Mouse (Mus musculus) telencephalon, adult 2 months (tissue): ENCODE measurements at regions not wholly inside any gene's neighbourhood (a gene's known extent, or its start where the extent isn't known, plus 50 kb on each side); places are given as distances from the start of the nearest gene placed in this dataset.

Experiments
- DNase-seq: peaks from one replicate; pipeline ENCODE4 v3.0.0-alpha.2; 2011; ENCODE audit warnings: low read depth, low spot score

DNA sequence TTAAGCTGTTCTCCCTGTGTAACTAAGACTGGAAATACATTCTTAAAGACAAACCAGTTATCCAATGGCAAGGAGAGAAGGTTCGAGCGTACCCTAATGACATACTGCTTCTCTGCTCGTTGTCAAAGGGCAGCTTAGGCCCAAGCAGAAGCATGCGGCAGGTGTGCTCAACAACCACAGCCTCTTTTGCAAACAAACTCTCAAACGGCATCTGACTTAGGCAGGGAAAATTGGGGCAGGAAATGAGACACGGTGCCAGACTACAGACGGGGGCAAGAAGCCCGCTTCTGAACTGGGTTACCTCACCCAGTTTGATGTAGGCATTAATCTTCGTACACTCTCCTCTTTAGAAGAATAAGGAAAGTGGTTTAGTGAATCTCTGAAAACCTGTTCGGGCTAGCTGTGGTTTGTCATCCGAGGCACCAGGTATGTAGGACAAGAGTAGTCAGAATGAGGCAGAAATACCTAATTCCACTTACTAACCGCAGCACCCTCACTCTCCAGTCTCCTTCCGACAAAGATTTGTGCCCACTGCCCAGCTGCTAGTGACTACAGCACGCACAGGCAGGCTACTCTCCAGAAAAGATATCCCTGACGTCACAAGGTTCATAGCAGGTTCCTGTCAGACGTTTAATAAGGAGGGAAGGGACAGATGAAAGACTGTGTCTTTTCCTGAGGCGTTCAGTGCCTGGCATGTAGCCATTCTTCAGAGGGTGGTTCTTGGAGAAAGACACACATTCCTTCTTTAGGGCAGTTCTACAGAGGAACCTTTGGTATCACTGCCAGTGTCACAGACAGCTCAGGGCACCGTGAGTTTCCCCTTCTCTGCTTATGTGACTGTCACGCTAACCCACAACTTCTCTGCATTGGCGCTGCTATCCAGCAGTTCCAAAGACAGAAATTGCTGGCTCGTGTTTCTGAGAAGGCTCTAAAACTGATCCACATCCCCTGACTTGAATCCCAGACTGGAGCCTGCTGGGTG, 175.8 kb downstream of the Tmx1 start:
- no peak for DNase-seq

DNA sequence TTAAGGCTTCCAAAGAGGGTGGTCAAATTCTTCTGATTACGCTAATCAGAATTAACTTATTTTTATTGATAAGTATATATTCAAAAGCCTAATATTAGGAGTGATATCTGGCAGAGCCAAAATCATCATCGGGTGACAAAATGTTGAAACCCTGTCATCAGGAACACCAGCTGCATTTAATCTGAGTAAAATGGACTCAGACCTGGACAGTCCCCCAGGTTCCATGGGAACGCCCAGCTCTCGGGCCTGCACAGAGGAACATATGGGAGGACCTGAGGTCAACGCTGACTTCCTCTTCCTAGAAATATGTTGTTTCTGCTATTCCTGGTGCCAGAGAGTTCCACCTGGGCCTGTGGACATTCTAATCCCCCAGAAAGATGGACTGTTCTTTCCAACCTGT, 176.5 kb downstream of the Tmx1 start:
- DNase-seq = no peak

DNA sequence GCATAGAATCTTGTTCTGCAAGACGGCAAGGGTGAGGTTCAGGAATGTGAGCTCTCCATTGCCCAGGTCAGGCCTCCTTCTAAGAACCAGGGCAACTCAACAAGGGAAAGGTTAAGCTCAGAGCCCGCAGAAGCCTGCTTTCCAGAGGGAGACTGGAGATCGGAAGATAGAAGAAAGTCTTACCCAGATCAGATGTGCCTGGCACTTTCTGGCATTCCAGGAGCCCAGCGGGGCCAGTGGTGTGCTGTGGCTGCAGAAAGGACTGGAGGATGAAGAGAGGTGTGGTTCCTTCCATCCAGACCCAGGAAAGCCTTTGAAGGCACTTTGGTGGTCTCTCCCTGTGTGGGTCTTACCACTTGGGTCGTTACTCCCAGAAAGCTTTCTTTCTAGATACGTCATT, 178.4 kb downstream of the Tmx1 start:
- DNase-seq = no peak

DNA sequence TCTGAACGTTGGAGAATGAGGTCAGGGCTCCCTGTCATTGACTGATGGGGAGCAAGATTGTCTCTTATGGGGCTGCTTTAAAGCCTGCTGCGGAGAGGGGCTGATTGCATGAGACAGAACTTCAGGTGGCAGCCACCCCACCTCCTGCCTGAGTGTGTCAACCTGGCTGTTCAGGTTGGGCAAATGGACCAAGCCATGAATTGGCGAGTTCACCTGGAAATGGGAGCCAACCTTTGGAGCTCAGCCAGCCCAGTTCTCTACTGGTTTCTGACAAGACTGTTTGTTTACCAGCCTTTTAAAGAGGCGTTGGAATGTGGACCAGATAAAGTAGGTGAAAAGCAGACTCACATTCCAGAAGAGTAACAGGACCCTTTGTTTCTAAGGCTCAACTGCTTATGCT, 180.3 kb downstream of the Tmx1 start:
- DNase-seq = no peak

DNA sequence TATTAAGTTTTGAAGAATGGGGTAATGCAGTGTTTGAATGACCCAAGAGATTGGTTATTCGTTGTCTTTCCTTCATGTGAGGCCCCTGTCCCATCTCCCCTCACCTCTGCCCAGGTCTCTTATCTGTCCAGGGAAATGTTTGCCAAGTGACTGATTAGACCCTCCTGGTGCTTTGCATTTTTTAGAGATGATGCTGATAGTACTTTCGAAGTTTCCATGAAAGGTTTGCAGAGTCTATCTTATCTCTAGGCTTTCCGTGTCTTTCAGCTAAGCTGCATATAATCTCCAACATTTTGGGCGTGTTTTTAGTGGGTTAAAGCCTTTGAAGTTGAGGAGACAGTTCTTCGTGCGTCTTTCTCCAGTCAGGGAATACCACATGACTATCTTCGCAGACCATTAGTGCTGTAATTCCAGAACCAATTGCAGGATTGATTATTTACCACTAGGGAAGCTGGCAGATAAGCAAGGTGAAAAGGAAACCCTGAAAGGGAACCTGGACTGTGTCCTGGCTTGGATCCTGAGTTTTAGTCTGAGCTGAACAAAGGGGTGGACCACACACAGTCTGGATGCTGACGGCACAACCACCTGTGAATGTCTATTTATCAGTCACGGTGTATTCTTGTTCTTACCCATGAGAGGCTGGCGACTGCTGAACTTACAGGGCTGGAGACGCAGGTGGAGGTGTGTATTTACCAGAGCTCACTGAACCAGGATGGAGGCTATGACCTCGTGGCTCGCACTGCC, 180.9 kb downstream of the Tmx1 start:
- no peak for DNase-seq

- no peak for DNase-seq
Measured at GRCm38 (mm10) chr12:70635997-70636396, 183.1 kb downstream of the Tmx1 start.

DNA sequence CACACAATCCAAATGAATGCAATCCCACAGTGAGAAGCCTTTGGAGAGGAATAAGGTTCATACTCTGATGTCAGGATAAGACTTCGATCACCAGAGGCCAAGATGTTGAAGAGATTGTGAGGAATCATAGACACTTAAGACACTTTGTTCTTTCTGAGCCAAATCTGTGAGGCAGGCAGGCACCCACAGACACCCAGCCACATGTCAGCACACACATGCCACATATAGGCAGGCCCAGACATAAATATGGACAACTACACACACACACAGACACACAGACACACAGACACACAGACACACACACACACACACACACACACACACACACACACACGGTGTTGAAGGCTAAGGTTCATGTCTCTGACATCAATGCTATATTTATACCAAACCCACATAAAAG, 185.1 kb upstream of the Frmd6 start:
- DNase-seq = no peak

DNA sequence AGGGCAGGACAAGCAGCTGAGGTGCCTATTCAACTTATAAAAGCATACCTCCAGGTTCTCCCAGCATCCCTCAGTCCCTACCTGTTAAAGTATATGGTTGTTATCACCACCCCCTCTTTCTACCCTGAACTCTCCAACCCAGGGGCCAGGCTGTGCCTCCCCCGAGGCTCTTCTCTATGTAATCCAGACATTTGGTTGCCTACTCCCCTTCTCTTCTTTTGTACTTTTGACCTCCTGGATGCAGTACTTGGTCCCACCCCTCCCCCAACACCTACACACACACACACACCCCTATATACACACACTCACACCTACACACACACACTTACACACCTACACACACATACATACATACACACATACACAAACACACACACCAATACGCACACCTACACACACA, 180.4 kb upstream of the Frmd6 start:
- no peak for DNase-seq

DNA sequence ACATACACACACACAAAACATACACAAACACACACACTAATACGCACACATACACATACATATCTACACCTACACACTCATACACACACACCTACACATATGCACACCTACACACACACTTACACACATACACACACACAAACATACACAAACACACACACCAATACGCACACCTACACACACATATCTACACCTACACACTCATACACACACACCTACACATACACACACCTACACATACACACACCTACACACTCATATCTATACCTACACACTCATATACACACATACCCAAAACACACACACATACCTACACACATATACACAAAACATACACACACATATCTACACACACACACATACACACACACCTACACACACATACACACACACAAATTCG, 179.9 kb upstream of the Frmd6 start:
- no peak for DNase-seq

DNA sequence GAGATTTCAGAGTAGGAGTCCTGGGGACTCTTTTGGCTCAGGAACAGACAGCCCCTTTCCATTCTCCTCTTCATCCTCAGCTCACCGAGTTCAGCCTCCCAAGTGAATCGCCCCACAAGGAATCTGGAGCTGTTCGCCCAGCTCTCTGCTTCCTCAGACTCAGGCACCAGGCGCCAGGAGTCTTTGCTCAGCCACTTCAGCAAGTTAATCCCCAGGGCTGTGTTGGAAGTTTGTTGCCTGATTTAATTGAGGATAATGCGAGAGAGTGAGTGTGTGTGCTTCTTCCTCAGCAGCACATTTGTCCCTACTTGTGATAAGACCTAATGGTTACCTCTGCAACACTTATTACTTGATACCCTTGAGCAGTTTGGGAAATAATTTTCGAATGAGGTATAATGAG, 177.8 kb upstream of the Frmd6 start:
- DNase-seq = no peak

DNA sequence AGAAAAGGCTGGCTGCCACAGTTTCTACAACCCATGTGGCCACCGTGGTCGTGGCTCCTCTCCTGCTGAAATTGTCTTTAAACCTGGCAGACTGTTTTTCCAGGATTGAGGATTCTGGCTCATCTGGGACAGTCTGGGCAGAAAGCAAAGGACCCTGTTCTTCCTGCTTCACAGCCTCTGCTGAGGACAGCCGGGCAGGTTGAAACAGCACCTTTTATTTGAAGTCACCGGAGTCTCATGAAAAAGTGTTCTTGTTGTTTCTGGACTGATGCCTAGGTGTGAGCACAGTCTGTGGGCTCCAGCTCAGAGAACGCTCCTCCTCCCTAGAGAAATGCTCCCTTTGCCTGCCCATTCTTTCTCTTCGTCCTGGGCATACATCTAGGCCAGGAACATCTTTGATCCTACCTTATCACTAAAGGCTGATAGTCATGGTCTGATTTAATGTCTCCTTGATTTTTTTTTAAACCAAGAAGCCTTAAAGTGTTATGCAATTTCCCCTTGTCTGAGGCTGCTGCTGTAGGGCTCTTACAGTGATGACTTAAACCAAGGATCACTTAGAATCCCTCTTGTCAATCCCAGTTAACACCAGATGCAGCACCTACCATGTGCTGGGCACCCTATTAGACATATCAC, 177.0 kb upstream of the Frmd6 start:
- DNase-seq = no peak

DNA sequence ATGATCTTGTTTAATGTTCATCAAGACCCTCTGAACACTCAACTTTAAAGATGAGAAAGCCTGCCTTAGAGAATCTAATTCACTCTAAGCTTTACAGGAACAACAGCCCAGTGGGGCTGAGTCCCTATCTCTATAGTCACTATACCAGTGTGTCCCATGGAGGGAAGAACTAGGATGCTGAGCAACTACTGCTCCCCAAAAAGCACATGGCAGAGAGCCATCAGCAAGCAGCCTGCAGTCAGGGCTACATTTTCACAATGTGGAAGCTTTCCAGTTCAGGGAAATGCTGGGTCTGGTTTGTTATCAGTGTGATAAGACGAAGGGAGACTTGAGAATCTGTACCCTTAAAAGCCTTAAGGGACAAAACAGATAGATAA, 176.5 kb upstream of the Frmd6 start:
- DNase-seq = no peak

GRCm38 (mm10) chr12:70649691-70650090, 175.6 kb upstream of the Frmd6 start:
- DNase-seq = no peak

GRCm38 (mm10) chr12:70650470-70650869, 174.8 kb upstream of the Frmd6 start:
- no peak for DNase-seq

DNA sequence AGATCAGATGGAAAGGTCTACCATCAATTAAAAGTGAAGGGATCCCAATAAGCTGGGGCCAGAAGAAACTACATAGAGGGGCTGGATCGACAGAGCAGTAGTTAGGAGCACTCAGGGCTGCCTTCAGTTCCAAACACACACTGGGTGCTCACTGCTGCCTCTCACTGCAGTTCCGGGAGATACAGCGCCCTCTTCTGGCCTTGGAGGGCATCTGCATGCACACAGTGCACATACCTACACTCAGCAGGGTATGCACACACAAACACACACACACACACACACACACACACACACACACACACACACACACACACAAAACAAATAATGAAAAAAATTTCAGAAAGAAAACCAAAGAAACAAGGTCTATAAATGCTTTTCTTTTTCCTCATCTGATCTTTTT, 172.6 kb upstream of the Frmd6 start:
- DNase-seq = no peak

GRCm38 (mm10) chr12:70653971-70654370, 171.3 kb upstream of the Frmd6 start:
- no peak for DNase-seq

GRCm38 (mm10) chr12:70654546-70654945, 170.8 kb upstream of the Frmd6 start:
- no peak for DNase-seq

DNA sequence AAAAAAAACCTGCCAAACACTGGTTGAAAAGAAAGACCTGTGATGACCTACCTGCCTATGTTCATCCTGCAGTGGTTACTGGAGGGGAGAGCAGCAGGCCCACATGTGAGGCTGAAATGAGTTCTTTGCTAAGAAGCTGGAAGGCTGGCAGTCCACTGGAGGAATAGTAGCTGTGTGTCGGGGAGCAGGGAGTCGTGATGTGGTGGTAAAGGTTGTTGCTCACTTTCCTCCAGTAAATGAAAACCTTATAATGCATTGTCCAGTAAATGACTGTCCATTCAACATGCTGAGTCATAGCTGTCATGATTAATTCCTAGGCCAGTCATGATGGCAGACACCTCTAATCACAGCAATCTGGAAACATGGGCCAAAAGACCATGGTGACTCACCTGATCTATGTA, 169.9 kb upstream of the Frmd6 start:
- no peak for DNase-seq

DNA sequence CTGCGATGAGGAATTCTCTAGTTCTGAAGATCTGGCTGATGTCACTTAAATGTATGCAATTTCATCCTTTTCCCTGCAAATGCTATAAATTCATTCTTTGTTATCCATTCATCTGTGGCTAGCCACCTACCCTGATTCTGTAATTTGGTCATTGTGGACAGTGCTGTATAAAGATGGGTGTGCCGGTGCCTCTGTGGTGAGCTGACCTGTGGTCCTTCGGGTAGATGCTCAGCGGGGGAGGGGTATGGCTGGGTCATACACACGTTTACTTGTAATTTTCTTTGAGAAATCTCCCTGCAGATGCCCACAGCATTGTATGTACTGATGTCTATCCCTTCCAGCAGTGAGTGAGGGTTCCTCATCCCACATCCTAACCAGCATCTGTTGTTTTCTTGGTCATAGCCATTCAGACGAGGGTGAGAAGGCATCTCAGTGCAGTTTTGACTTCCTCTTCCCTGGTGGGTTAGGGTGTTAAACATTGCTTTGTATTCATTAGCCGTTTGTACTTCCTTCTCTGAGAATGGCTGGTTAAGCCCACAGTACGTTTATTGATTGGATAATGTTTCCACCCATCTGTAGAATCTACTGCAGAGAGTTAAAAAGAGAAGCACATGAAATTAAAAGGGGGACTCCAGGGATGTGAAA, 169.3 kb upstream of the Frmd6 start:
- DNase-seq = no peak

GRCm38 (mm10) chr12:70656805-70657492, 168.4 kb upstream of the Frmd6 start:
- DNase-seq = no peak

GRCm38 (mm10) chr12:70657493-70657810, 167.9 kb upstream of the Frmd6 start:
- DNase-seq = no peak

DNA sequence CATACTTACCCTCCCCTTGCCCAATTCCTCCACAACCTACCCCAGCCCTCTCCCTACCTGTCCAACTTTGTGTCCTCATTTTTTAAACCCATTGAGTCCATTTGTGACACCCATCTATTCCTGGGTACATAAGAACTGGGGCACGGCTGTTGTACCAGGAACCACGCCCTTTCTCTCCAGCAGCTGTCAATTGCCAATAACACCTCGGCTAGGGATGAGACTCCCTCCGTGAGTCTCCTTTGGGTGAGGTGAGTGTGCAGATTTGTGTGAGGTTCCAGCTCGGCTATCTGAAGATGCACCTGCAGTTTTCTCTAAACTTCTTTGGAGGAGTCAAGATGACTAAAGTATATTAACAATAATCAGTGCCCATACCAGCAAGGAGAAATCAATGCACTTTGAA, 167.2 kb upstream of the Frmd6 start:
- no peak for DNase-seq
